Mouse (Mus musculus) kidney, postnatal 10 days (tissue): ENCODE results near the gene Tiam1.

ENCODE experiments used
- DNase-seq: peaks from one replicate; pipeline ENCODE4 v3.0.0; 2021; ENCODE audit warnings: mixed read lengths

Gene Tiam1

DNA sequence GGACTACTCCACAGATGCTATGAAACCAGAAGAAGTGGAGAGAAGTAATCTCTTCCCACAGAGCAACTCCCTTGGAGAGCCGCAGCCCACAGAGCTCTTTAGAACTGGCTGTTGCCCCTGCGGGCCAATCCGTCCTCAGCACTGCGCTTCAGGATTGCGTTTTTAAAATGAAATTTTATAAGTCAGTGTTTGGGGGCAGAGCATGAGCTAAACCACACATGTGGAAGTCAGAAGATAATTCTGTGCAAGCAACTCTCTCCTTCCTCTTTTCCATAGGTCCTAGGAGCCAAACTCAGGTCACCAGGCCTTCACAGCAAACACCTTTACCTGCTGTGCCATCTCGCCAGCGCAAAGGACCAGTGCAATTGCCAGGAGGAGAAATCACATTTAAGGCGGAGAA lies 98.0 kb downstream of the Tiam1 start:
- DNase-seq: no peak

GRCm38 (mm10) chr16:90044004-90044754 lies 99.4 kb downstream of the Tiam1 start:
- no peak for DNase-seq

- no peak for DNase-seq
Observed at GRCm38 (mm10) chr16:90042874-90043273, 100.7 kb downstream of the Tiam1 start.

GRCm38 (mm10) chr16:90042386-90042785 lies 101.2 kb downstream of the Tiam1 start:
- DNase-seq: no peak

DNA sequence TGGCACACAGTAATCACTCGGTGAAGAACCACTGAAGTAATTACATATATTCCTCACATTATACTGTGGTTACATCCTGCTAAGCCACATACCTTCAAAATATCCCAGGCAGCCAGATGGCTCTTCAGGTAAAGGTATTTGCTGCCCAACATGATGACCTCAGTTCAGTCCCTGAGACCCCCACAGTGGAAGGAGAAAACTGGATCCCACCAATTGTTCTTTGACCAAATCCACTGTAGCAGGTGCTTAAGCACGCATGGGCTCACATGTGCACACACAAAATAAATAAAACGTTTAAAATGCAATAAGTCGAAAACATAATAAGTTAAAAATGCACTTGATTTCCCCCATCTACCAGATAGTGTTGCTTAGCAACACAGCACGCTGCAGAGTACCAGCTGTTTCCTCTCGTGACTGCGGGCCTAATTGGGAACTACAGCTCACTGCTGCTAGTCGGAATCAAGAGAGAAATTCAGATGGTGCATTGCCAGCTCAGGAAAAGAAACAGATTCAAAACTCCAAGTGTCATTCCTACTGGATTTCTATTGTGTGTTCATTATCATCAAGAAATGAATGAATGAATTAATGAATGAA lies 102.7 kb downstream of the Tiam1 start:
- DNase-seq: peak; percentile 71

DNA sequence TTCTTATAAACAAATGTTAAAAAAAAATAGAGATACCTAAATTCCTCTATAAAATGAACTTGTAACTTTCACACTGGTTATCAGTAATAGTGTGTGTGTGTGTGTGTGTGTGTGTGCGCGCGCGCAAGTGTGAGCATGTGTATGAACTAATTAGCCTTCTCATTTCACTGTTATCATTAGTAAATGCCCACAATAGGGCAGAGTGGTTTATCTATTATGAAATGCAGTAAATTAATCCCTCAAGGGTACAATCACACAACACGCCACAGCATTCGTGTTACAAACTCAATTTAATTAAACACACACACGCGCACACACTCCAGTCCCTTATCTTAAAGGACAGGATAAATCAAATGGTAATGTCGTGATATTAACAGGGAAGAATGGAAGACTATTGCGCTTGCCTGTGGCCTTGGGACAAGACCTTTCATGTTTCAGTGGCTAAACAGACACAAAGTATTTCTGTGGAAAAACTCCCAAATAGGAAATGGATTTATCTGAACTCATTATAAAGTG lies 107.9 kb downstream of the Tiam1 start:
- no peak for DNase-seq

GRCm38 (mm10) chr16:90030355-90030754 lies 113.2 kb downstream of the Tiam1 start:
- DNase-seq: no peak

DNA sequence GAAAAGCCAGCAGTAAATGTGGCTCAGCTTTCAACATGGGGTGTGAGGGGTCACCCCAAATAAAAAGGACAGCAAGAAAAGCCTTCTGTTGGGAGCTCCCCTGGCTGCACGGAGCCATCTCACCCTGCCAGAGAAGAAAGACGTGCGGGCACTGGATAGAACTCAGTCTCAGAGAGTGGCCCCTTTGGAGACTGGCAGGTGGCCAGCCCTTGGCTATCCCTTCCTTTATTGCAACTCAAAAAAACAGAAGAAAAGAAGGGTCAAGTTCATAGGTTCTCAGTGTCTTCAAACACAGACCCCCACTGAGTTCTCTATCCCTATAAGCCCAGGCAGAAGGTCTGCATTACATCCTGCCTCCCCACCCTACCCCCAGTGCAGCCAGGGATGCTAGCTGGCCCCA lies 115.7 kb downstream of the Tiam1 start:
- DNase-seq: no peak

DNA sequence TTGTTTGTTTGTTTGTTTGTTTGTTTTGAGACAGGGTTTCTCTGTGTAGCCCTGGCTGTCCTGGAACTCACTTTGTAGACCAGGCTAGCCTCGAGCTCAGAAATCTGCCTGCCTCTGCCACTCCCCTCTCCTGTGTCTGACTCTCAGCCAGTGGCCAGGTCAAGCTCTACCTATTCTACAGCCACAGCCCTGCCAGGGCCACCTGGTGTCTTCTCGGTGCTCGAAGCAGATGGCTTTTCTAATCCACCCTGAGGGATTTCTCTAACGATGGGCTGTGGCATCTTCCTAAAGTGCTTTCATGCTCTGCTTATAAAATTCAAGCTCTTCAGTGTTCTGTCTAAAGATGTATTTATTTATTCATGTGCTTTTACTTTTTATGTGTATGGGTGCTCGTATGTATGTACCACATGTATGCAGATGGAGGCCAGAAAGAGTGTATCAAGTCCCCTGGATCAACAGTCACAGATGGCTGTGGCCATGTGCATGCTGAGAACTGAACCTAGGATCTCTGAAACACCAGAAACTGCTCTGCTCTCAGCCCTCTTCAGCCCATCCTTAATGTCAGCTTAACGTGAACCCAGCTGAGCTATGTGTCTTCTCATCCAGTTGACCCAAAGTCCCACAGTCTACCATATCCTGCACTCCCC lies 117.9 kb downstream of the Tiam1 start:
- DNase-seq: no peak

- no peak for DNase-seq
Observed at GRCm38 (mm10) chr16:90023665-90024010, 119.9 kb downstream of the Tiam1 start.

DNA sequence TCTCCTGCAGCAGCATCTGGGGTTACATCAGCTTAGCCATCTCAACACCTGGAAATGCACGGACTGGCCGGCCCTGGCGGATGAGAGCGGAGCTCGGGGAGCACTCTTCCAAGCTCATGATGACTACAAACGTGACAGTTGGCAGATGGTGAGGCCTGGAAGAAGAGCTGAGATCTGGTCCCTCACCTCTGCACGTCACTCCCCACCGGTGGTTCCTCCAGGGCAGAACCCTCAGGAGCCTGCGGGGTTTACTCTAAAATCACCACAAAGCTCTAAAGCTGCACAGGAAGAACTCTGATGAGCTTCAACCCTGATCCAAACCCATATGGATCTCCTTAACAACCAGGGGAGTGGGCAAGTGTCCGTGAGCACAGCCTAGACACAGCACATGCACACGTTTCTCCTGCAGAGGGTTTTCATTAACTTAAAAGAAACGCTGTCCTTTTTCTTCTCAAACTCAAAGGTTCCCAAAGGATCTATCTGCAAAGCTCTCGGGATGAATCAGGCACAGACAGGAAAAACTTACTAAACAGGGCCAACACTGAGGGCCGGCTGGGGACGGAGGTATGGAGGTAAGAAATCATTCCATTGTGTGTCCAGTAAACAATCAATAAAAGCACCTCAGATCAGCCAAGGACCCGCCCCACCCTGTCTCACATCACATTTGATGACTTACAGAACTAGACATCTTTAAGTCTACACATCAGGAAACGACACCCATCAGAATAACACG lies 120.5 kb downstream of the Tiam1 start:
- DNase-seq: no peak

- DNase-seq: peak; percentile 31
Observed at GRCm38 (mm10) chr16:90016046-90016445, 127.5 kb downstream of the Tiam1 start.

DNA sequence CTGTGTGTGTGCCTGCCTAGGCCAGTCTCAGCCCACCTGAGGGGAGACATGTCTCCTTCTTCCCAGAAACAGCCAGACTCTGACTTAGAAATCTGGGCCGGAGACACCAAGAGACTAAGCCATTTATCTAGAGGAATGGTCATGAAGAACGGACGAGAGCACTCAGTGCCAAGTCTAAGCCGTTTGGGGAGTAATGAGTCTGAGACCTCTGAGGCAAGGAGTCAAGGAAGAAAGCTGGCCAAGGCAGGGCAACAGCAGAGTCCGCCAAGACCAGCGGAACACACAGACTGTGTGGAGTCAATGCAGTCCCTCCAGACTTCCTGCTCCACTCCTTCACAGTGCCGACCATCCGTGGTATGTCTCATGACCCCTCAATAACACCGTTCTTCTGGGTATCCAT lies 129.0 kb downstream of the Tiam1 start:
- DNase-seq: peak; percentile 42

DNA sequence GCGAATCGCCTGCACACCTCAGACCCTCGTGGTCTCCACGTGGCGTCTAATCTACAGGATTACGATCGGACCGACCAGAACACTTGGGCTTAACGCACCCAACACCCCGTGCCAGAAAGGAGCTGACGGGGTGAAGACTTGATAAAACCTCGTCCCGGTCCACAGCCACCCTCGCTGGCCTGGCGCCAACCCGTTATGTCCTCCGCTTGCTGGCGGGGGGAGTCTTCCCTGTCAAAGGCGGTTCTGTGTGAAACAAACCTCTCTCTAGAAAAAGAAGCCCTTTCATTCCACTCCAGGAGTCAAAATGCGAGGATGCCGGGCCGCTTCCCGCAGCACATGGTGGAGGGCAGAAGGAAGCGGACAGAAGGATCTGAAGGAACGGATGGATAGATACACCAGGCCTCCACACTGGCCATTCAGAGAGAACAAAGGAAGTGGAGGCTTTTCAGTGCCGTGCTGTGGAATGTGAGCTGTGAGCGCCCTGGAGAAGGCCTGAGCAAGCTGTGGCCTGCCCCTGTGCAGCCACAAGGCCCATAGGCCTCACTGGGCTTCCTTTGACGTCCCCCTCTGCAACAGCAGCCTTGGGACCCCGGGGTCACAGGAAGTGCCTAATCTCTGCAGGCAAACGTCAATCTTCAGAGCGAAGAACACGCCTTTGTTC lies 131.9 kb downstream of the Tiam1 start:
- DNase-seq: peak; percentile 27

DNA sequence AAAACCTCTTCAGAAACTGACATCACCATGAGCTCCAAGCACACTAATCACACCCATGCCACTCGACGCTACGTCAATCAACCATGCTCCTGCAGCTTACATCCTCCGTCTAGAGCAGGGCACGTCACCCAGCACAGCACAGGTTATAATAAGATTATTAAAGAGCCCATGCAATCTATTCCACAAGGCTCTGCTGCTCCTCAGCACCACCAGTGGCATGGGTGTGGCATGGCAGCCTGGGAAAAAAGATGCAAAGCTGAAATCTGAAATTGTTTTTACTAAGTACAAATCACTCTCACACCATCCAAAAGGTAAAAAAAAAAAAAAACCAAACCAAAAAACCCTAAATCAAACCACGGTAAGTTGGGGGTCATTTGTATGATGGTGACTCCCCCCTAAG lies 135.1 kb downstream of the Tiam1 start:
- no peak for DNase-seq

DNA sequence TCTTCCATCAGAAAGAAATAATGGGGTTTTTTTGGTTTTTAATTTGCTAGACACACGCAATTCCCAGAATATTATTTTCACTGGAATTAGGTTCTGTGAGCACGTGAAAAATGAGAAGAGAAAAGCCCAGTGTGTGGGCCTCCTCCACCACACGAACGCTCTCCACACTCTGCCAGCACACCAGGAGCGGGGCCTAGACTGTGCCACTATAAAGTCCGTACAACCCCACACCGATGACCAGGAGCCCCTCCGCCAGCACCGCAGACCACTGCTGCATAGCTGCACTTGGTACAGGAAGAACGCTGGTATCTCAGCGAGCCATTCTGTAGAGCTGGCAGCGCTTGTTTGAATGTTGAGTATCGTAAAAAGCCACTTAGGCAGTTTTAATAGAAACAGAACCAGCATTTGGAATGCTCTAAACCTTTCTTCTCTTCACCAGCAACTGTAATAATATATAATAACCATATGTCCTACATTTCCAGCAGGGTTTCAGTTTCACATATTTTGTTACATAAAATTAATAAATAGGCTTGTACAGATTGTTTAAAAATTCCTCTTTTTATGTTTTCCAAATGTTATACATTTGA lies 136.1 kb downstream of the Tiam1 start:
- no peak for DNase-seq

- no peak for DNase-seq
Observed at GRCm38 (mm10) chr16:90003556-90003955, 140.0 kb downstream of the Tiam1 start.

DNA sequence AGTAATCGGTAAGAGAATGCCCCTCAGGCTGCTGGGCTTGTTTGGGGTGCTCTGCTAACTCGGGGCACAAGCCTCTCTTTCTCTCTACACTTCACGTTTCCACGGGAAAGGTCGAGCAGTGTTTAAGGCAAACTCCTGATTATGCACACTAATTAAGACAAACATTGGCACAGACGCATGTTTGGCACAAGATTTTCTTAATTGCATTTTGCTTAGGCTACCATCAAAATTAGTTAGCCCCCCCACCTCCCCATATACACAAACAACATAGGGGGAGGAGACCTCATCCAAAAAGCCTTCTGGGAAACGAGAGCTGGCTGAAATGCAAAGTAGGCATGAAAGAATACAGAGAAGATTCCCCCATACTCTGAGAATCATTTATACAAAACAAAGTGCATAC lies 148.4 kb downstream of the Tiam1 start:
- no peak for DNase-seq

GRCm38 (mm10) chr16:89993991-89994825 lies 149.4 kb downstream of the Tiam1 start:
- no peak for DNase-seq

DNA sequence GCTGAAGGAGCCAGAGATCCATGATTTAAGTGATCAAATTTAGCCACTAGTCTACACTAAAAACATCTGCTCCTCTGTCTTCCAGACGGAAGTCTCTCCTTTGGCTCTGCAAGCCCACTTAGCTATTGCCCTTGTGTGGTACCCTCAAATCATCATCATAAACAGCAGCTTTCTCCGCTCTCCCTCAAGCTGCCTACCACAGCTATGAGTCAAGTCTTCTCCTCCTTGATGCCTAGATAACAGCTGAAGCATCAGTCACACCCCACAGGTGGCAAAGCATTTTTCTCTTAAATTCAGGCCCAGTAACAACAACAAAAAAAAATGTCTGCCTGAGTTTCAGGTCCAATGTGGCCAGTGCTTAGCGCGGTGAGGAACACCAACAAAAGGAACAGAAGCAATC lies 150.1 kb downstream of the Tiam1 start:
- DNase-seq: no peak

DNA sequence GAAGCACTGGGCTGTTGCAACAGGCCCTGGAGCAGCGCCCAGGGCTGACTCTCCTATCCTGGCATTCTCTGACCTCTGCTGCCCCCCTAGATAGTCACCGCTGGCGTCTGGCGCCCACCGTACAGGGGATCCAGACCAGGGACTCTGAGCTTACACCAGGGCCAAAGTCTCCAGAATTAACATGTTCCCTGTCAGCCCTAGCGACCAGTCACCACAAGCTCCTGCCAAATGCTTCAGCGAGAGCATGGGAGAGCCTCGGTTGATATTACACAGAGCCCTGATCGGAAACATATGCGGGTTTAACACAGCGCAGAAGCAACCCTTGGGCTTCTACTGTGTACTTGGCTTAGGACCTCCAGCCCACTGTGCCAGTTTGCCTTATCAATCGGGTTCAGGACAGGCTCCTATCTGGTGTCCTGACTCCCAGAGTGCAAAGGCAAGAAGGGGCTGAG lies 151.8 kb downstream of the Tiam1 start:
- DNase-seq: peak; percentile 55
